Mouse (Mus musculus): ENCODE data around the gene Ppp4c. TPM values are rescaled to one million over a fixed set of nuclear protein-coding genes. Genes with fewer than 3 reads are reported as not detected.

The Ppp4c gene
- polyA plus RNA-seq, 1 experiment = 113 TPM

GRCm38 (mm10) chr7:126748824-126749223, 43.5 kb downstream of the Ppp4c start:
- Histone ChIP-seq H3K27me3 (ENCODE audit: control insufficient read depth, insufficient read depth, insufficient read length) (no peaks in the 10 kb centered on the region), H3ac (ENCODE audit: control insufficient read depth, insufficient read length) (no peak overlapping the region), H3K4me3 (no peak overlapping the region), H3K4me2 (ENCODE audit: low read depth) (no peak overlapping the region), H3K79me2 (ENCODE audit: control insufficient read depth, insufficient read depth) (no peaks in the 10 kb centered on the region), H3K36me3 (ENCODE audit: control insufficient read depth, insufficient read depth) (no peaks in the 10 kb centered on the region)
- TF ChIP-seq TCF12 (IDR thresholded peaks at IDR 0.05; ENCODE audit: insufficient read depth, poor library complexity, severe bottlenecking) (no peak), E2F4 (IDR thresholded peaks at IDR 0.05; ENCODE audit: insufficient read depth) (no peak), REST (IDR thresholded peaks at IDR 0.05; ENCODE audit: insufficient read depth, insufficient read length) (no peak), CEBPB (IDR thresholded peaks at IDR 0.05; ENCODE audit: insufficient read depth, poor library complexity, severe bottlenecking) (no peak), USF1 (IDR thresholded peaks at IDR 0.05; ENCODE audit: low read depth) (no peak)

GRCm38 (mm10) chr7:126746798-126747197, 45.5 kb downstream of the Ppp4c start:
- Histone ChIP-seq H3K27me3 (ENCODE audit: control insufficient read depth, insufficient read depth, insufficient read length) (no peaks in the 10 kb centered on the region), H3K4me3 (no peak overlapping the region)
- no peak for TF ChIP-seq USF1 (IDR thresholded peaks at IDR 0.05; ENCODE audit: low read depth)
- no peak for TF ChIP-seq MYOD1 (IDR thresholded peaks at IDR 0.05; ENCODE audit: control insufficient read depth in 1 of 3, insufficient read length in 2 of 3, low read depth in 2 of 3)
- no peak for TF ChIP-seq E2F4 (IDR thresholded peaks at IDR 0.05; ENCODE audit: insufficient read depth)
- no peak for TF ChIP-seq SRF (IDR thresholded peaks at IDR 0.05; ENCODE audit: control insufficient read depth, insufficient read length, low read depth)
- no peak for TF ChIP-seq CEBPB (IDR thresholded peaks at IDR 0.05; ENCODE audit: insufficient read depth, poor library complexity, severe bottlenecking)
- TF ChIP-seq REST (IDR thresholded peaks at IDR 0.05; ENCODE audit: insufficient read depth, insufficient read length) = no peak
- TF ChIP-seq TCF3 (IDR thresholded peaks at IDR 0.05; ENCODE audit: insufficient read length, low read depth) = no peak

GRCm38 (mm10) chr7:126746066-126746465, 46.2 kb downstream of the Ppp4c start:
- no peak overlapping the region for H3K4me3 ChIP-seq
- no peaks in the 10 kb centered on the region for H3K27me3 ChIP-seq (ENCODE audit: control insufficient read depth, insufficient read depth, insufficient read length)
- H3ac ChIP-seq (ENCODE audit: control insufficient read depth, insufficient read length) = no peak overlapping the region
- no peaks in the 10 kb centered on the region for H3K36me3 ChIP-seq (ENCODE audit: control insufficient read depth, insufficient read depth)
- H3K4me2 ChIP-seq (ENCODE audit: low read depth) = no peak overlapping the region
- H3K79me2 ChIP-seq (ENCODE audit: control insufficient read depth, insufficient read depth) = no peaks in the 10 kb centered on the region
- TF ChIP-seq CEBPB (IDR thresholded peaks at IDR 0.05; ENCODE audit: insufficient read depth, poor library complexity, severe bottlenecking) (no peak), TCF12 (IDR thresholded peaks at IDR 0.05; ENCODE audit: insufficient read depth, poor library complexity, severe bottlenecking) (no peak)

More at GRCm38 (mm10) chr7:126746798-126747197, 45.5 kb downstream of the Ppp4c start:
- Histone ChIP-seq H3K79me2 (ENCODE audit: control insufficient read depth, insufficient read depth) (no peaks in the 10 kb centered on the region), H3K4me2 (ENCODE audit: low read depth) (no peak overlapping the region), H3ac (ENCODE audit: control insufficient read depth, insufficient read length) (no peak overlapping the region), H3K36me3 (ENCODE audit: control insufficient read depth, insufficient read depth) (no peaks in the 10 kb centered on the region)

- no peak for TF ChIP-seq SRF (IDR thresholded peaks at IDR 0.05; ENCODE audit: control insufficient read depth, insufficient read length, low read depth)
- no peak for TF ChIP-seq TCF12 (IDR thresholded peaks at IDR 0.05; ENCODE audit: insufficient read depth, poor library complexity, severe bottlenecking)
- no peak overlapping the region for H3ac ChIP-seq (ENCODE audit: control insufficient read depth, insufficient read length)
- H3K4me2 ChIP-seq (ENCODE audit: low read depth) = no peak overlapping the region
- H3K4me3 ChIP-seq = no peak overlapping the region
- H3K36me3 ChIP-seq (ENCODE audit: control insufficient read depth, insufficient read depth) = no peaks in the 10 kb centered on the region
- H3K27me3 ChIP-seq (ENCODE audit: control insufficient read depth, insufficient read depth, insufficient read length) = no peaks in the 10 kb centered on the region
- no peaks in the 10 kb centered on the region for H3K79me2 ChIP-seq (ENCODE audit: control insufficient read depth, insufficient read depth)
Observed at GRCm38 (mm10) chr7:126741964-126742482, 50.3 kb downstream of the Ppp4c start.

- Histone ChIP-seq H3K27me3 (ENCODE audit: control insufficient read depth, insufficient read depth, insufficient read length) (no peaks in the 10 kb centered on the region), H3K79me2 (ENCODE audit: control insufficient read depth, insufficient read depth) (no peaks in the 10 kb centered on the region), H3K4me3 (no peak overlapping the region), H3K4me2 (ENCODE audit: low read depth) (no peak overlapping the region), H3ac (ENCODE audit: control insufficient read depth, insufficient read length) (no peak overlapping the region), H3K36me3 (ENCODE audit: control insufficient read depth, insufficient read depth) (no peaks in the 10 kb centered on the region)
- TF ChIP-seq SRF (IDR thresholded peaks at IDR 0.05; ENCODE audit: control insufficient read depth, insufficient read length, low read depth) = no peak
- no peak for TF ChIP-seq MYOG (IDR thresholded peaks at IDR 0.05; ENCODE audit: control insufficient read depth in 1 of 3, insufficient read depth in 1 of 3, insufficient read length in 2 of 3, low read depth in 2 of 3)
- TF ChIP-seq CEBPB (IDR thresholded peaks at IDR 0.05; ENCODE audit: insufficient read depth, poor library complexity, severe bottlenecking) = no peak
- TF ChIP-seq POLR2A (IDR thresholded peaks at IDR 0.05; ENCODE audit: insufficient read length, low read depth) = no peak
- TF ChIP-seq E2F4 (IDR thresholded peaks at IDR 0.05; ENCODE audit: insufficient read depth) = no peak
- TF ChIP-seq TCF3 (IDR thresholded peaks at IDR 0.05; ENCODE audit: insufficient read length, low read depth) = no peak
- TF ChIP-seq POLR2AphosphoS2 (IDR thresholded peaks at IDR 0.05; ENCODE audit: insufficient read length, low read depth) = no peak
- no peak for TF ChIP-seq USF1 (IDR thresholded peaks at IDR 0.05; ENCODE audit: low read depth)
- TF ChIP-seq REST (IDR thresholded peaks at IDR 0.05; ENCODE audit: insufficient read depth, insufficient read length) = no peak
- no peak for TF ChIP-seq TCF12 (IDR thresholded peaks at IDR 0.05; ENCODE audit: insufficient read depth, poor library complexity, severe bottlenecking)
- TF ChIP-seq MYOD1 (IDR thresholded peaks at IDR 0.05; ENCODE audit: control insufficient read depth in 1 of 3, insufficient read length in 2 of 3, low read depth in 2 of 3) = no peak
- TF ChIP-seq MAX (IDR thresholded peaks at IDR 0.05; ENCODE audit: low read depth) = no peak
Observed at GRCm38 (mm10) chr7:126741452-126741851, 50.8 kb downstream of the Ppp4c start.

GRCm38 (mm10) chr7:126740977-126741376, 51.3 kb downstream of the Ppp4c start:
- H3K27me3 ChIP-seq (ENCODE audit: control insufficient read depth, insufficient read depth, insufficient read length) = no peaks in the 10 kb centered on the region
- no peak overlapping the region for H3ac ChIP-seq (ENCODE audit: control insufficient read depth, insufficient read length)
- H3K4me2 ChIP-seq (ENCODE audit: low read depth) = no peak overlapping the region
- no peaks in the 10 kb centered on the region for H3K79me2 ChIP-seq (ENCODE audit: control insufficient read depth, insufficient read depth)
- H3K36me3 ChIP-seq (ENCODE audit: control insufficient read depth, insufficient read depth) = no peaks in the 10 kb centered on the region
- TF ChIP-seq MYOD1 (IDR thresholded peaks at IDR 0.05; ENCODE audit: control insufficient read depth in 1 of 3, insufficient read length in 2 of 3, low read depth in 2 of 3) (no peak), TCF12 (IDR thresholded peaks at IDR 0.05; ENCODE audit: insufficient read depth, poor library complexity, severe bottlenecking) (no peak), USF1 (IDR thresholded peaks at IDR 0.05; ENCODE audit: low read depth) (no peak), SRF (IDR thresholded peaks at IDR 0.05; ENCODE audit: control insufficient read depth, insufficient read length, low read depth) (no peak), MAX (IDR thresholded peaks at IDR 0.05; ENCODE audit: low read depth) (no peak), POLR2A (IDR thresholded peaks at IDR 0.05; ENCODE audit: insufficient read length, low read depth) (no peak), E2F4 (IDR thresholded peaks at IDR 0.05; ENCODE audit: insufficient read depth) (no peak)
- H3K4me3 ChIP-seq = no peak overlapping the region
